Mouse (Mus musculus): ENCODE results near the gene Ddx10.

GRCm38 (mm10) chr9:53095319-53096165 lies 152.3 kb downstream of the Ddx10 start:
- TF ChIP-seq CTCF (IDR thresholded peaks at IDR 0.05; ENCODE audit: insufficient read depth, low read length), result no peak
- TF ChIP-seq POLR2A (IDR thresholded peaks at IDR 0.05; ENCODE audit: borderline replicate concordance, extremely low read depth, low read depth, low read length), result no peak

Measured in lung, adult 2 months (tissue).